Comparison of ENCODE assay signal across 13 mouse cellular contexts in the genomic region with DNA sequence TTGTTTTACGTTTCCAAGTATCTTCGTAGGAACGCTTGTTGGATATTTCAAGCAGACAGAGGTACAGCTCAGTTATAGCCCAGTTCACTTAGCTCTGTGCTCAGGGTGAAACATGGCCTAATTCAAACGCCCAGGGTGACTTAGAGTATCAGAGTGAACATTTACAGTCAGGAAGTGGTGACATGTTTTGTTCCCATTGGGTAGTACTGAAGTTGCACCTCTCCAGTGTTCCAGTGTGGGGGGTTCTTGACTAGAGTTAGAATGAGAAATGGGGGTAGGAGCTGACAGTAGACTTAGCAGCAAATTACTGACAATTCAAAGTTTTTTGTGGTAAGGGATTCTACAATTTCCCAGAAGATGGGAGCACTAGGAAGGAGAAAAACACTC.
DNase-seq lines count a peak whose midpoint lies in the region; ATAC-seq and TF ChIP-seq lines count a peak whose summit lies in the region.
"Had no signal": no experiment of that assay in that cellular context is flagged by ENCODE, and none has a peak within 500 bp of the region (broad histone marks: within the 10 kb centered on the region; RNA-seq: fewer than 3 reads in every experiment).

No protein-coding gene starts in this region.

- H3K4me2 ChIP-seq in hindbrain, embryonic 15.5 days, result peak overlapping the region; percentile 98
- H3K4me2 ChIP-seq: liver, embryonic 11.5 days had no signal

- no peak for ATAC-seq in hindbrain, embryonic 15.5 days (ENCODE audit: low FRiP score, low read depth)
- ATAC-seq: inflammation-experienced regulatory T-cells, adult 6 months had no signal

- H3K27ac ChIP-seq in left cerebral cortex, adult 2 months, result peak overlapping the region; percentile 99
- peak overlapping the region; percentile 99 for H3K27ac ChIP-seq in hindbrain, embryonic 15.5 days (replicated peaks)

- peaks cover 24% of the 10 kb centered on the region for H3K4me1 ChIP-seq in hindbrain, embryonic 15.5 days (replicated peaks)

- H3K27me3 ChIP-seq in hindbrain, embryonic 15.5 days, result no peaks in the 10 kb centered on the region

- intact Hi-C loops in left cerebral cortex, adult 2 months (cut with DNase I), result loop anchor here (2.0 kb wide), 1 partner anchor 460 kb away; no protein-coding TSS in a partner anchor
- intact Hi-C loops in left cerebral cortex, postnatal 14 days (cut with DNase I), result loop anchor here (2.0 to 5.0 kb wide), 4 partner anchors 166 to 970 kb away; no protein-coding TSS in a partner anchor

- H3K36me3 ChIP-seq in hindbrain, embryonic 15.5 days, result no peaks in the 10 kb centered on the region

- DNase-seq in left cerebral cortex, adult 2 months (ENCODE audit: extremely low spot score in 1 of 2, low spot score in 2 of 2), result no peak
- no peak for DNase-seq in left cerebral cortex, postnatal 14 days (ENCODE audit: low spot score in 2 of 2)
- DNase-seq in neural tube, embryonic 10.5 days (ENCODE audit: extremely low spot score, low spot score), result peak; percentile 20
- DNase-seq in kidney, postnatal 4 days, result no peak
- DNase-seq in lung, postnatal 36 days, result no peak
- DNase-seq in kidney, adult 8-10 months, result no peak
- DNase-seq in kidney, postnatal 10 days, result no peak
- DNase-seq: adrenal gland, postnatal 14 days; gastrocnemius, postnatal 10 days; spleen, adult 18-20 months had no signal

- no peaks in the 10 kb centered on the region for H3K9me3 ChIP-seq in hindbrain, embryonic 15.5 days

- no peak overlapping the region for H3K4me3 ChIP-seq in left cerebral cortex, adult 2 months
- peak overlapping the region; percentile 66 for H3K4me3 ChIP-seq in hindbrain, embryonic 15.5 days

- peak overlapping the region; percentile 75 for H3K9ac ChIP-seq in hindbrain, embryonic 15.5 days

- TF ChIP-seq CTCF in left cerebral cortex, adult 2 months (IDR thresholded peaks at IDR 0.05), result no peak

- WGBS in hindbrain, embryonic 15.5 days, result 27% methylated on average over 4 of the region's 4 CpGs
